Mouse (Mus musculus): ENCODE measurements around the gene Smpdl3a.

Smpdl3a gene

GRCm38 (mm10) chr10:57822473-57822872 is 28.3 kb downstream of the Smpdl3a start:
- DNase-seq = no peak

GRCm38 (mm10) chr10:57828649-57829048 is 34.5 kb downstream of the Smpdl3a start:
- no peak for DNase-seq

GRCm38 (mm10) chr10:57829621-57830020 is 35.5 kb downstream of the Smpdl3a start:
- no peak for DNase-seq

DNA sequence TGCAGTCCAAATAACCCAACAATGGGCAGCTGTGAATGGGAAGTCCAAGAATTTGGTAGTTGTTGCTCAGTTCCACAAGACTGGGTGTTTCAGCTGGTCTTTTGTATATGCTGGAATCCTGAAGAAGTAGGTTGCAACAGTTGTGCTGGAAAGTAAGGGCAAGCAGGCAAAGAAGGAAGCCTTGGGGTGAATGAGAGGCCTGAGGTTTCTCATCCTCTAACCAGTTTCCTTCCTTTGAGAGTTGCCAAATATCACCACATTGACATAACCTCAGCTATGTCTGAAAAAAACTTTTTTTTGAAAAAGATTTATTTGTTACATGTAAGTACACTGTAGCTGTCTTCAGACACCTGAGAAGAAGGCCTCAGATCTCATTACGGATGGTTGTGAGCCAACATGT is 41.0 kb downstream of the Smpdl3a start:
- DNase-seq = no peak

DNA sequence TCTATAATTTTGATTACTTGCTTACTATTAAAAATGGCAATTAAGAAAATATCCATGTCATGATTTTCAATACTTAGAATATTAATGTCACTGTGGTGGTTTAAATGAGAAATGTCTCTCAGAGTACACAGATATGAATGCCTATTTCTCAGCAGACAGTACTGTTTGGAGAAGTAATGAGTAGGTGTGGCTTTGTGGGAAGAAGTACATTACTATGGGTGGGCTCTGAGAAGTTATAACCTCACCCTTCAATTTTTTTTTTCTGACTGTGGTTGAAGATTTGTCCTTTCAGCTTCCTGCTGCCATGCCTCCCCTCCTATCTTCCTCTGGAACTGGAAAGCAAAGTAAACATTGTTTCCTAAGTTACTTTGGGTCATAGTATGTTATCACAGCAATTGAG is 41.8 kb downstream of the Smpdl3a start:
- no peak for DNase-seq

DNA sequence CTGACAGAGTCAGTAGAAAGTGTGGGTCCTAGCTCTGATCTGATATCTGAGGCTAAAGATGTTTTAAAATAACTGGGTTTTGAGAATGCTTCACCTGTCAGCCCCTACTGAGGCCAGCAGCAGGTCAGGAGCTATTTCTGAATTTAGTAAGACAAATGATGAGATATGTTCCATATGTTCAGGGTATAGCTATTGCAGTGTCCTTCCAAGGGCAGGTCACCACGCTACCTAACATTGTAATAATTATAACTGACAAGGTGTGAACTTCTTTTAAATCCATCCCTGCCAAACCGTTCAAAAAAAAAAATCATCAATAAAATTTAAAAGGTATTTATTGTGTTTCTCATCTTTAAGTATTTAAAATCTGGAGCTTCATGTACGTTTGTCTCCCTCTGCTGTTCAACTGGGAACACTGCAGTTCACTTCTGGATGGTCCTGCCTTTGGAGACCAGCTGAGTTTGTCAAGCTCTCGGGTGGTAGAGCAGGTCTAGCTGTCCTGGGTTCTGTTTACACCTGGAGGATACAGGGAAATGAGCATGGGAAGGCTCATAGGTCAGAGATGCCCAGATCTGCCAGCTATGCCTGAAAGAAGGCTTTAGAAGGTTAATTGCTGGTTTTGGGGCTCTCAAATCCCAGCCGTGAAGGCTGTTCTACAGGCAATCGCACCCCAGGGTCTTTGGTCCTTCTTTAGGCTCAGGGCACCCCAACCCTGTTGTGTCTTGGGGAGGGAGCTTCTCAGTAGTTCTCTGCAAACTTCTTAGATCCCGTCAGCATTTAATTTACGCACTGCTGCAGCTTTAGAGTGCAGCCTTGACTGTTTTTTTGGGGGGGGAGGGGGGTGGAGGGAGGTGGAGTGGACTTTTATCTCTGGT is 47.7 kb downstream of the Smpdl3a start:
- DNase-seq = peak; percentile 32

DNA sequence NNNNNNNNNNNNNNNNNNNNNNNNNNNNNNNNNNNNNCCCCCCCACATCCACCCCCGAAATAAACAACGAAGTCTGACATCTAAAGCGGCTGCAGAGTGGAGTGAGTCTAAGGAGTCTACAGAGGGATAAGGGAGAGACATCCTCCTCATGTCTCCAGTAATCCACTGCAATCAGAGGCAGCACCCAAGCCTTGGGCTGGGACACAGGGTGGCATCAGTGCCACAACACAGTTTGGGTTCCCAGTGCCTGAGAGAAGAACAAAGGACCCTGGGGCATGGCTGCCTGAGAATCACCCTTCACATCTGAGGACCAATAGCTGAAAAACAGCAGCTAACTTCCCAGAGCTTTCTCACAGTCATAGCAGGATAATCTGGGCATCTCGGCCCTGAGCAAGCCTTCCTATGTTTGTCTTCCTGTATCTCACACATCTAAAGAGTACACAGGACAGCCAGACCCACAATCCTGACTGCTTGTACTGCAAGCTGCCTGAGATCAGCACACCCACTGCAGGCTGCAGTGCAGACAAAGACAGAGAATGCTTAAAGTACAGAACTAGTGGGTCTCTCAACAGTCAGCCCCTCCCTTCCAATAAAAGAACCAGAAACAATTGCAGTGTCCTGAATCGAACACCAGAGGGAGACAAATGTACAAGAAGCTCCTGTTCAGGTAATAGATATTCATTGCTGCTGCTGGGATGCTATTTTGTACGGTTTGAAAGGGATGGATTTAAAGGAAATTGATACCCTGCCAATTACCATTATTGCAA is 54.0 kb downstream of the Smpdl3a start:
- DNase-seq = no peak
